8 mouse cellular contexts compared by ENCODE assay signal in genomic region chr9:44720358-44721153, GRCm38 (mm10). TPM values are rescaled to one million over a fixed set of nuclear protein-coding genes. Genes with fewer than 3 reads are reported as not detected.
DNase-seq lines count a peak whose midpoint lies in the region; ATAC-seq and TF ChIP-seq lines count a peak whose summit lies in the region.

No protein-coding gene starts in this region.

- peak overlapping the region; percentile 64 for H3K9ac ChIP-seq in heart, postnatal 0 days (replicated peaks; ENCODE audit: low read depth, low read length)
- peak overlapping the region; percentile 66 for H3K9ac ChIP-seq in liver, embryonic 11.5 days (ENCODE audit: low read depth, low read length)

- WGBS in heart, postnatal 0 days = 15% methylated on average over 9 of the region's 9 CpGs
- 26% methylated on average over 9 of the region's 9 CpGs for WGBS in liver, embryonic 11.5 days

- TF ChIP-seq EP300 in heart, postnatal 0 days (IDR thresholded peaks at IDR 0.05; ENCODE audit: low read depth) = no peak

- H3K27me3 ChIP-seq in C2C12 (ENCODE audit: control insufficient read depth, insufficient read depth, insufficient read length) = no peaks in the 10 kb centered on the region
- no peaks in the 10 kb centered on the region for H3K27me3 ChIP-seq in heart, postnatal 0 days (ENCODE audit: control insufficient read depth, insufficient read depth, low read length)
- H3K27me3 ChIP-seq in liver, embryonic 11.5 days (replicated peaks; ENCODE audit: control insufficient read depth, insufficient read depth, low read length) = no peaks in the 10 kb centered on the region
- H3K27me3 ChIP-seq in splenic B cell, adult 2 months (ENCODE audit: control insufficient read depth, insufficient read depth, low read length, poor library complexity, severe bottlenecking) = no peaks in the 10 kb centered on the region

- no peaks in the 10 kb centered on the region for H3K9me3 ChIP-seq in heart, postnatal 0 days (replicated peaks; ENCODE audit: control insufficient read depth, low read length)
- no peaks in the 10 kb centered on the region for H3K9me3 ChIP-seq in liver, embryonic 11.5 days (ENCODE audit: control insufficient read depth, low read length)

- peak overlapping the region; percentile 90 for H3K4me2 ChIP-seq in heart, postnatal 0 days (ENCODE audit: low read depth, low read length)
- H3K4me2 ChIP-seq in liver, embryonic 11.5 days = peak overlapping the region; percentile 87

- H3K79me3 ChIP-seq in C2C12 (ENCODE audit: low read depth) = peaks cover 16% of the 10 kb centered on the region

- H3K4me1 ChIP-seq in heart, postnatal 0 days (ENCODE audit: control insufficient read depth, insufficient read depth) = peaks cover 63% of the 10 kb centered on the region
- H3K4me1 ChIP-seq in liver, embryonic 11.5 days (replicated peaks; ENCODE audit: control insufficient read depth, insufficient read depth, low read length) = peaks cover 29% of the 10 kb centered on the region

- peak overlapping the region; percentile 92 for H3ac ChIP-seq in C2C12 (ENCODE audit: control insufficient read depth, insufficient read length, low read depth)

- peak; percentile 39; the same call in 1 of the 2 replicates for ATAC-seq in heart, postnatal 0 days (ENCODE audit: insufficient read depth, low read depth)
- ATAC-seq in liver, embryonic 11.5 days (replicated peaks; ENCODE audit: low FRiP score) = no peak

- peak overlapping the region; percentile 43 for H3K4me3 ChIP-seq in C2C12 (ENCODE audit: insufficient read depth, poor library complexity, severe bottlenecking)
- H3K4me3 ChIP-seq in heart, postnatal 0 days (ENCODE audit: low read depth, low read length) = peak overlapping the region; percentile 72
- H3K4me3 ChIP-seq in liver, embryonic 11.5 days (ENCODE audit: low read depth, low read length) = peak overlapping the region; percentile 64

- peak; percentile 40 for DNase-seq in kidney, adult 11 months
- DNase-seq in kidney, postnatal 25 days = no peak
- peak; percentile 83 for DNase-seq in cerebellum, adult 9-11 months
- no peak for DNase-seq in heart, postnatal 0 days (ENCODE audit: low spot score)
- DNase-seq in liver, embryonic 11.5 days (ENCODE audit: low spot score) = no peak
- DNase-seq in splenic B cell, adult 2 months (ENCODE audit: low read depth, low spot score) = peak; percentile 47
- no peak for DNase-seq in left cerebral cortex, adult 8-10 months (ENCODE audit: low spot score in 2 of 2)

- H3K36me3 ChIP-seq in C2C12 (ENCODE audit: control insufficient read depth, insufficient read depth) = peaks cover 30% of the 10 kb centered on the region
- peaks cover 29% of the 10 kb centered on the region for H3K36me3 ChIP-seq in heart, postnatal 0 days (replicated peaks; ENCODE audit: control insufficient read depth, insufficient read depth, low read length)
- no peaks in the 10 kb centered on the region for H3K36me3 ChIP-seq in liver, embryonic 11.5 days (ENCODE audit: control insufficient read depth, insufficient read depth, low read length)
- H3K36me3 ChIP-seq in splenic B cell, adult 2 months (ENCODE audit: control insufficient read depth, insufficient read depth, low read length, poor library complexity, severe bottlenecking) = no peaks in the 10 kb centered on the region

- H3K79me2 ChIP-seq in C2C12 (ENCODE audit: control insufficient read depth, insufficient read depth) = peaks cover 39% of the 10 kb centered on the region

- TF ChIP-seq CTCF in C2C12 (IDR thresholded peaks at IDR 0.05; ENCODE audit: control insufficient read depth, insufficient read depth, insufficient read length) = no peak
- TF ChIP-seq CTCF in heart, postnatal 0 days (IDR thresholded peaks at IDR 0.05; ENCODE audit: low read depth) = no peak

- peak overlapping the region; percentile 88 for H3K27ac ChIP-seq in heart, postnatal 0 days (ENCODE audit: low read depth)
- peak overlapping the region; percentile 54 for H3K27ac ChIP-seq in liver, embryonic 11.5 days (ENCODE audit: low read depth, low read length)

TF ChIP-seq in C2C12, 6 proteins besides CTCF, POLR2A, EP300 and RAD21:
- TF ChIP-seq MYOG (IDR thresholded peaks at IDR 0.05; ENCODE audit: control insufficient read depth, extremely low read depth, insufficient read length) = no peak
- no peak for TF ChIP-seq MYOD1 (IDR thresholded peaks at IDR 0.05; ENCODE audit: control insufficient read depth, insufficient read length, low read depth)
- TF ChIP-seq CEBPB (IDR thresholded peaks at IDR 0.05; ENCODE audit: low read depth) = no peak
- TF ChIP-seq USF1 (IDR thresholded peaks at IDR 0.05; ENCODE audit: low read depth) = no peak
- TF ChIP-seq FOSL1 (IDR thresholded peaks at IDR 0.05; ENCODE audit: insufficient read depth, low read length, poor library complexity, severe bottlenecking) = no peak
- no peak for TF ChIP-seq MAX (IDR thresholded peaks at IDR 0.05)

RNA-seq across cellular contexts. Expression of gene Phldb1, which starts 14.4 kb away (rescaled TPM):
- polyA plus RNA-seq in C2C12 (2012; fragmentation: generic; extraction: Trizol) = 96.8 TPM
- total RNA-seq in heart, postnatal 0 days (2014; rRNA removed; ENCODE audit: low replicate concordance) = 96.0 and 138 TPM in 2 replicates
- 25.8 and 28.0 TPM in 2 replicates for polyA plus RNA-seq in heart, postnatal 0 days (2015; fragmentation: Nextera tagmentation; extraction: Ambion mirVana)
- polyA plus RNA-seq in liver, embryonic 11.5 days (2014; fragmentation: Nextera tagmentation; extraction: Ambion mirVana) = 10.6 and 10.9 TPM in 2 replicates
- total RNA-seq in left cerebral cortex, adult 8-10 months (2022) = 10 to 100 TPM; 82.9 to 91.9 (median 86.3) TPM

RNA-seq across cellular contexts. Expression of gene Arcn1, which starts 47.1 kb away (rescaled TPM):
- 46.6 TPM for polyA plus RNA-seq in C2C12 (2012; fragmentation: generic; extraction: Trizol)
- 71.6 and 80.1 TPM in 2 replicates for total RNA-seq in heart, postnatal 0 days (2014; rRNA removed; ENCODE audit: low replicate concordance)
- polyA plus RNA-seq in heart, postnatal 0 days (2015; fragmentation: Nextera tagmentation; extraction: Ambion mirVana) = 69.5 and 78.3 TPM in 2 replicates
- polyA plus RNA-seq in liver, embryonic 11.5 days (2014; fragmentation: Nextera tagmentation; extraction: Ambion mirVana) = 171 and 202 TPM in 2 replicates
- 100 to 1,000 TPM in 1 of 4 experiments, 10 to 100 TPM in 3; 96.2 to 117 (median 98.0) TPM for total RNA-seq in left cerebral cortex, adult 8-10 months (2022)

RNA-seq across cellular contexts. Expression of gene Ift46, which starts 47.2 kb away (rescaled TPM):
- 76.1 TPM for polyA plus RNA-seq in C2C12 (2012; fragmentation: generic; extraction: Trizol)
- 10.0 and 41.0 TPM in 2 replicates for total RNA-seq in heart, postnatal 0 days (2014; rRNA removed; ENCODE audit: low replicate concordance)
- polyA plus RNA-seq in heart, postnatal 0 days (2015; fragmentation: Nextera tagmentation; extraction: Ambion mirVana) = 49.5 and 60.6 TPM in 2 replicates
- polyA plus RNA-seq in liver, embryonic 11.5 days (2014; fragmentation: Nextera tagmentation; extraction: Ambion mirVana) = 48.9 and 54.0 TPM in 2 replicates
- total RNA-seq in left cerebral cortex, adult 8-10 months (2022) = 10 to 100 TPM; 60.2 to 78.5 (median 70.8) TPM

RNA-seq across cellular contexts. Expression of gene Treh, which starts 47.5 kb away (rescaled TPM):
- not detected for polyA plus RNA-seq in C2C12 (2012; fragmentation: generic; extraction: Trizol)
- not detected in 2 replicates for total RNA-seq in heart, postnatal 0 days (2014; rRNA removed; ENCODE audit: low replicate concordance)
- not detected in 2 replicates for polyA plus RNA-seq in heart, postnatal 0 days (2015; fragmentation: Nextera tagmentation; extraction: Ambion mirVana)
- polyA plus RNA-seq in liver, embryonic 11.5 days (2014; fragmentation: Nextera tagmentation; extraction: Ambion mirVana) = not detected in 2 replicates
- under 1 TPM in 1 of 4 experiments, not detected in 3; 0.28 TPM for total RNA-seq in left cerebral cortex, adult 8-10 months (2022)

Comparison
In these comparisons a context has a peak if more than half of its experiments do, and no peak if none do; other contexts are left out.
1. DNase-seq: peak in kidney, adult 11 months (single experiment), cerebellum, adult 9-11 months (single experiment) and splenic B cell, adult 2 months (single experiment); none in kidney, postnatal 25 days (0 of 2), heart, postnatal 0 days (single experiment), liver, embryonic 11.5 days (single experiment) and left cerebral cortex, adult 8-10 months (0 of 2).
2. Peak in every context shown above with its lines, with median percentiles within 50 percentile points of each other: H3K4me3 ChIP-seq.